Mouse (Mus musculus) hematopoietic multipotent progenitor cell, adult 10-12 weeks (in vitro differentiated cells): ENCODE results near the gene Pon1. TPM values are rescaled to one million over a fixed set of nuclear protein-coding genes. Genes with fewer than 3 reads are reported as not detected.

Experiments used
- polyA plus RNA-seq: library from polyadenylated mRNA; stranded (reverse); fragments of >175 nt; gene quantifications from 2 replicates; pipeline ENCODE4 v1.2.3, GENCODE M21; 2012; ENCODE audit warnings: low replicate concordance

Pon1 gene
- not detected in 2 replicates for polyA plus RNA-seq

DNA sequence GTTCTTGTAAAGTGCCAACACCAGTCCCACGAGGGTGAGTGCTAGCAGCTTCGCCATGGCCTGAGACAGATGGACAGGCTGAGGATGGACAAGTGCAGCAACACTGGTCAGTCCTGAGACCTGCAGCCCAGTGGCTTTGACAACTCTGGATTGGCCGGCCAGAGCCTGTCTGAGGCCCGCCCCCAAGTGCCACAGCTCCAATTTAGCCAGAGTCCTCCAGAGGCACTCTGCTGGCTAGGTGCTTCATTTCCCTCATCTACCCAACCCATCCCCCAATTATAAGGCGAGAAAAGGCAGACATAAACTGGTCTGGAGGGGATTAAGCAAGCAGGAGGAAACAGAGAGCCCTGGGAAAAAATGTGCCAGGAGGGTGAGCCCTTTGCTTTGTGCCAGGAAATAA, at the start of gene Pon1:
TSS of gene Pon1 (minus strand) at position 254 of the 400 bp plus-strand sequence.

Other genes with a start within 250 kb of the Pon1 start
- 0.91 and 0.99 TPM in 2 replicates for gene Pon3, start 62.3 kb upstream of the Pon1 start, polyA plus RNA-seq
- gene Pon2, start 104.5 kb upstream of the Pon1 start, polyA plus RNA-seq, result 24.5 and 27.0 TPM in 2 replicates
- not detected in 2 replicates for gene Asb4, start 189.4 kb upstream of the Pon1 start, polyA plus RNA-seq